Mouse (Mus musculus) cerebellum, postnatal 4 days (tissue): Measurements from ENCODE around the gene Olfr1406.
"Not testable (repeated sequence)": the region's sequence is repeated elsewhere in the genome, so short reads cannot be mapped to it uniquely, and the experiment has no call there.

Experiments
- DNase-seq, 2 experiments: peaks; one replicate each; pipeline ENCODE4 v3.0.0; 2022; ENCODE audit warnings: low spot score in 2 of 2, mixed read lengths in 1 of 2

Olfr1406 gene

GRCm38 (mm10) chr1:173190540-173190939 is at the start of gene Olfr1406:
Gene Olfr1406 (minus strand): TSS chr1:173190640.
- no peak for DNase-seq

- DNase-seq, result not testable (repeated sequence)
Observed at GRCm38 (mm10) chr1:173237004-173237403, 46.6 kb upstream of the Olfr1406 start.

- no peak for DNase-seq
Observed at GRCm38 (mm10) chr1:173227081-173227480, 36.6 kb upstream of the Olfr1406 start, which contains the start of gene Fcer1a. Gene Fcer1a (minus strand): TSS chr1:173227214.

- no peak for DNase-seq
Observed at GRCm38 (mm10) chr1:173216481-173216880, 26.0 kb upstream of the Olfr1406 start.

GRCm38 (mm10) chr1:173212092-173212491 is 21.7 kb upstream of the Olfr1406 start, which contains the start of gene Olfr1404:
Gene Olfr1404 (plus strand): TSS chr1:173212392.
- DNase-seq, result no peak

- no peak for DNase-seq
Observed at GRCm38 (mm10) chr1:173197508-173197907, 7.1 kb upstream of the Olfr1406 start, which contains the start of gene Olfr218. Gene Olfr218 (plus strand): TSS chr1:173197808.

- DNase-seq, result no peak
Observed at GRCm38 (mm10) chr1:173196359-173196758, 5.9 kb upstream of the Olfr1406 start.

- no peak for DNase-seq
Observed at GRCm38 (mm10) chr1:173192059-173192458, 1.6 kb upstream of the Olfr1406 start.

GRCm38 (mm10) chr1:173174154-173174842 is 16.1 kb downstream of the Olfr1406 start:
- DNase-seq, result no peak

GRCm38 (mm10) chr1:173137274-173137673 is 53.2 kb downstream of the Olfr1406 start, which contains the start of gene Olfr1408:
Gene Olfr1408 (minus strand): TSS chr1:173137374.
- no peak for DNase-seq
